Mouse (Mus musculus): Measurements from ENCODE around the gene Fyco1. TPM values are rescaled to one million over a fixed set of nuclear protein-coding genes. Genes with fewer than 3 reads are reported as not detected.

The Fyco1 gene
- polyA plus RNA-seq, 1 experiment from 2014 or later: 6.2 TPM

DNA sequence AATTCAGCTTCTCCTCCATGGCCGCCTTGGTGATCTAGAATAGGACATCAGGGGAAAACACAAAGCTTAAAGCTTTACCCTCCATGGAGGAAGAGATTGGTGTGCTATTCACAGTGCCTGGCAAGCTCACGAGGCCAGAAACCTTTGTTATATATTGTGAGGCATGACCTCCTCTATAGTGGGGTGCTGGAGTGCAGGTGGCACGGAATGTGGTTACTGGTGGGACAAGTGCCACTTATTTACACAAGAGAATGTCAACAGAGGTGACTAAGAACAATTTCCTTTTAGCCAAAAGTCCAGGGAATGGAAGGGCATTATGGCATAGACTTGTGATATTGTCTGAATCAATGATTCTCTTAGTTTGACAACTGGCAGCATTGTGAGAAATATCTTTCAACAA lies 25.1 kb downstream of the Fyco1 start:
- 91% methylated on average over 3 of the region's 3 CpGs for WGBS
- DNase-seq (ENCODE audit: low spot score): no peak
- Histone ChIP-seq H3K4me2 (ENCODE audit: low read depth) (no peak overlapping the region), H3K9ac (ENCODE audit: low read length) (no peak overlapping the region), H3K27me3 (ENCODE audit: control insufficient read depth, insufficient read depth, low read length) (no peaks in the 10 kb centered on the region), H3K4me3 (ENCODE audit: low read depth, low read length) (no peak overlapping the region), H3K27ac (ENCODE audit: low read depth, low read length) (no peak overlapping the region), H3K36me3 (ENCODE audit: control insufficient read depth, insufficient read depth, low read length) (peaks cover 4% of the 10 kb centered on the region; the same call in 1 of the 2 replicates), H3K4me1 (ENCODE audit: control insufficient read depth, insufficient read depth, low read length) (no peaks in the 10 kb centered on the region), H3K9me3 (ENCODE audit: control insufficient read depth, low read length) (no peaks in the 10 kb centered on the region)
- ATAC-seq (ENCODE audit: insufficient read depth, low FRiP score, low TSS enrichment): no peak

DNA sequence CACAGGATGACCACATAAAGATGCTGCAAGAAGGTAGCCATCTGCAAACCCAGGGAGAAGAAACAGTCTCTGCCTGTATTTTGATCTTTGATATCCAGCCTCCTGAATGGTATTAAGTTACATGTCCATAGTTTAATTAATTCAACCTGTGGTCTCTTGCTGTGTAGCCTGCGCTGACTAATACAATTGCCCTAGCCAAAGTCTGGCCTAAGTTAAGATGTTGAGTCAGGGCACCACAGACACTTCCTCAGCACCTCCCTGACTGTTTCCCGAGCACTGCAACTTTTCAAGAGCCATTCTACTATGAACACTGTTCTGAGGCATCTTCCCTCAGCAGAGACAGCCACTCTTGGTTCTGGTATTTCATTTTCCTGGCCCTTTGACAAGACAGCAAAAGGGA lies 33.1 kb downstream of the Fyco1 start:
- H3K27ac ChIP-seq (ENCODE audit: low read depth, low read length): no peak overlapping the region
- H3K9me3 ChIP-seq (ENCODE audit: control insufficient read depth, low read length): no peaks in the 10 kb centered on the region
- H3K27me3 ChIP-seq (ENCODE audit: control insufficient read depth, insufficient read depth, low read length): no peaks in the 10 kb centered on the region
- H3K9ac ChIP-seq (ENCODE audit: low read length): no peak overlapping the region
- ATAC-seq (ENCODE audit: insufficient read depth, low FRiP score, low TSS enrichment) (no peak), DNase-seq (ENCODE audit: low spot score) (no peak)
- H3K4me2 ChIP-seq (ENCODE audit: low read depth): no peak overlapping the region
- 84% methylated on average over 2 of the region's 2 CpGs for WGBS
- no peaks in the 10 kb centered on the region for H3K4me1 ChIP-seq (ENCODE audit: control insufficient read depth, insufficient read depth, low read length)
- H3K36me3 ChIP-seq (ENCODE audit: control insufficient read depth, insufficient read depth, low read length): peaks cover 4% of the 10 kb centered on the region
- no peak overlapping the region for H3K4me3 ChIP-seq (ENCODE audit: low read depth, low read length)

DNA sequence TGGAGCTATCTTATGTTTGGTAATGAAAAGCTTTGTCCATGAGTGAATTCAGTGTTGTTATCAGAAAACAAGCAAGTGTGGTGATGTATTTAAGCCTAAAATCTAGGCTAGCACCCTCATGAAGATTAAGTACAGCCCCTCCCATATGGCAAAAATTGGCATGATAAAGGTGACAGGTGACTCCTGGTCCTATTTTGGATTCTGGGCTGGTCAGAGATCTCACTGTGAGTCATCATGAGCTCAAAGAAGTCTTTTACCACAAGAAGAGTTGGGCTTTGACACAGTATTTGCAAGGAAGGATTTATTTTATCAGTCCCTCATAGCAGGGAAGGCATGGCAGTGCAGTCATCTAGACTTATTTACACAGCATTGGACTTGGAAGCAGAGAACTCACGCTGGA lies 35.7 kb downstream of the Fyco1 start:
- 98% methylated on average over 1 of the region's 1 CpGs for WGBS
- ATAC-seq (ENCODE audit: insufficient read depth, low FRiP score, low TSS enrichment) (no peak), DNase-seq (ENCODE audit: low spot score) (no peak)
- no peak overlapping the region for H3K9ac ChIP-seq (ENCODE audit: low read length)
- no peaks in the 10 kb centered on the region for H3K9me3 ChIP-seq (ENCODE audit: control insufficient read depth, low read length)
- no peak overlapping the region for H3K4me3 ChIP-seq (ENCODE audit: low read depth, low read length)
- H3K4me2 ChIP-seq (ENCODE audit: low read depth): no peak overlapping the region
- no peaks in the 10 kb centered on the region for H3K27me3 ChIP-seq (ENCODE audit: control insufficient read depth, insufficient read depth, low read length)
- no peaks in the 10 kb centered on the region for H3K4me1 ChIP-seq (ENCODE audit: control insufficient read depth, insufficient read depth, low read length)
- H3K36me3 ChIP-seq (ENCODE audit: control insufficient read depth, insufficient read depth, low read length): peaks cover 6% of the 10 kb centered on the region; the same call in 1 of the 2 replicates
- no peak overlapping the region for H3K27ac ChIP-seq (ENCODE audit: low read depth, low read length)

DNA sequence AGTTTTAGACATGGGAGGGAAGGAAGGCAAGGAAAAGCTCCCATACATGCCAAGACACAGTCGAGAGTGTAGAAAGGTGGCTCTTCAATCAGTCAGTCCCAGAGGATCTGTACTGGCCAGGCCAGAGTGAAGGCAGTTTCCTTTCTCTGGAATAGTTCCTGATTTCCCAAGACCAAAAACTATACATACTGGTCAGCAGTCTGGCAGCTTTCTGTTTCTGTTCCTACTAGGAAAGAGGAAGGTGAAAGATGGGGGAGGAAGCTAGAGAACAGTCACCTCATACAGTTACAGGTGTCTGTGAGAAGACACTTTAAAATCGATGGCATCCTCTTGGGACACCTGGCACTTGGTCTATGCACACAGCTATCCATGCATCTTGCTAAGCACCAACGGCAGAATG lies 36.3 kb downstream of the Fyco1 start:
- 81% methylated on average over 3 of the region's 3 CpGs for WGBS

DNA sequence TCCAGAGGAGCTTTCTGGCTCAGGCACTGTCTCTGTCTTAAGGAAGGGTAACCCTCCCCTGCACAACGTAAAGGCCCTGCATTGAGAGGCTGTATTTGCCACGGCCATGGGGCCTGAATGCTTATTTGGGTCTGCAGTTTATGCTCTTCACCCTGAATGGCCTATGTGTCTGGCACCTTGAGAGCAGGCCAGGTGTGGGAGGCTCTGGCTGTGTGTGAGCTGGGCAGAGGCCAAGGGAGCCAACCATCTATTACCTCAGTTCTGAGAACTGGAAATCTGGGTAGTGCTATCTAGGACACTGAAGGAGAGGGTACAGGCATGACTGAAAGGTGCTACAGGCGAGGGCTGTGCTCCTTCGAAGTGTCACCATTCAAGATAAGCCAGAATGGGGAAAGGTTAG lies 36.9 kb downstream of the Fyco1 start:
- Histone ChIP-seq H3K4me3 (ENCODE audit: low read depth, low read length) (no peak overlapping the region), H3K4me1 (ENCODE audit: control insufficient read depth, insufficient read depth, low read length) (no peaks in the 10 kb centered on the region), H3K27me3 (ENCODE audit: control insufficient read depth, insufficient read depth, low read length) (no peaks in the 10 kb centered on the region), H3K9me3 (ENCODE audit: control insufficient read depth, low read length) (no peaks in the 10 kb centered on the region), H3K36me3 (ENCODE audit: control insufficient read depth, insufficient read depth, low read length) (peaks cover 6% of the 10 kb centered on the region; the same call in 1 of the 2 replicates), H3K9ac (ENCODE audit: low read length) (no peak overlapping the region), H3K4me2 (ENCODE audit: low read depth) (no peak overlapping the region), H3K27ac (ENCODE audit: low read depth, low read length) (no peak overlapping the region)
- WGBS: 86% methylated on average over 4 of the region's 4 CpGs
- no peak for DNase-seq (ENCODE audit: low spot score)
- ATAC-seq (ENCODE audit: insufficient read depth, low FRiP score, low TSS enrichment): no peak

More for the DNA sequence above, 36.3 kb downstream of the Fyco1 start:
- H3K27me3 ChIP-seq (ENCODE audit: control insufficient read depth, insufficient read depth, low read length): no peaks in the 10 kb centered on the region
- H3K4me3 ChIP-seq (ENCODE audit: low read depth, low read length): no peak overlapping the region
- no peak overlapping the region for H3K4me2 ChIP-seq (ENCODE audit: low read depth)
- no peak overlapping the region for H3K27ac ChIP-seq (ENCODE audit: low read depth, low read length)
- H3K9me3 ChIP-seq (ENCODE audit: control insufficient read depth, low read length): no peaks in the 10 kb centered on the region
- ATAC-seq (ENCODE audit: insufficient read depth, low FRiP score, low TSS enrichment) (no peak), DNase-seq (ENCODE audit: low spot score) (no peak)
- peaks cover 6% of the 10 kb centered on the region; the same call in 1 of the 2 replicates for H3K36me3 ChIP-seq (ENCODE audit: control insufficient read depth, insufficient read depth, low read length)
- no peaks in the 10 kb centered on the region for H3K4me1 ChIP-seq (ENCODE audit: control insufficient read depth, insufficient read depth, low read length)
- no peak overlapping the region for H3K9ac ChIP-seq (ENCODE audit: low read length)

DNA sequence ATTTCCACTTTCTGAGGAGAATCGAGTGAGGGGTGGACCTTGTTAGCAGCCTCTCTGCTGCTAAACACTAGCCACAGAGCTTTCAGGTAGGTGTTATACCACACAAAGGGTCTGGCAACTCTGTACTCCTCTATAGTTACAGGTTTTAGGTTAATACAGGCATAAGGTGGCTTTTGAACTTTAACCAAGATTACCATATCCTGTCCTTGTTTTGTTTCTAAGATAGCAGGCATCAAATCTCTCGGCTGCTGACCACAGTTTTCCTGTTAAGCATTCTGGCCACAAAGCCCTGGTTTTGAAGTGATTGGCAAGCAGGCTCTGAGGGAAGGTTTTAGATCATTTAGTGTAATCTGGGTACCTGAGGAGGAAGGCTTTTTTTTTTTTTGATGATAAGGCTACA lies 37.4 kb downstream of the Fyco1 start:
- Histone ChIP-seq H3K9me3 (ENCODE audit: control insufficient read depth, low read length) (no peaks in the 10 kb centered on the region), H3K36me3 (ENCODE audit: control insufficient read depth, insufficient read depth, low read length) (peaks cover 6% of the 10 kb centered on the region; the same call in 1 of the 2 replicates), H3K4me3 (ENCODE audit: low read depth, low read length) (no peak overlapping the region), H3K4me1 (ENCODE audit: control insufficient read depth, insufficient read depth, low read length) (no peaks in the 10 kb centered on the region), H3K4me2 (ENCODE audit: low read depth) (no peak overlapping the region), H3K27ac (ENCODE audit: low read depth, low read length) (no peak overlapping the region), H3K9ac (ENCODE audit: low read length) (no peak overlapping the region), H3K27me3 (ENCODE audit: control insufficient read depth, insufficient read depth, low read length) (no peaks in the 10 kb centered on the region)
- 84% methylated on average over 2 of the region's 2 CpGs for WGBS
- ATAC-seq (ENCODE audit: insufficient read depth, low FRiP score, low TSS enrichment) (no peak), DNase-seq (ENCODE audit: low spot score) (no peak)

DNA sequence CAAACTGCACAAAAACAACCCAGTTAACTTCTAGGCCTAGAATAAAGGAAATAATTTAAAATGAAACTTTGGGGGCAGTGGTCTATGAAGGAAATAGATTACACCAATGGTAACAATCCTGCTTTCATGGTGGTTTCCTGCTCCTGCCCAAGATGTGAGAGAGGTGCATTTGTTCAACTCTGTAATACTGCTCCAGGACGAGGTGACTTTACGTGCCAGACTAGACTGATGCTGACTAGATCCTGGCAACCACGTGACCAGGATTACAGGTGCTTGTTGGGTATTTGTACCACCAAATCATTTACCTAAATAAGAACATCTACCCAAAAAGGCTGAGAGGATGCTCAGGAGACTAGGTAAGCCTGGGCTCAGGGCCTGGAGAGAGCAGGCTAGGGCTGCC lies 39.9 kb downstream of the Fyco1 start:
- Histone ChIP-seq H3K4me2 (ENCODE audit: low read depth) (no peak overlapping the region), H3K9ac (ENCODE audit: low read length) (no peak overlapping the region), H3K9me3 (ENCODE audit: control insufficient read depth, low read length) (no peaks in the 10 kb centered on the region), H3K36me3 (ENCODE audit: control insufficient read depth, insufficient read depth, low read length) (peaks cover 6% of the 10 kb centered on the region; the same call in 1 of the 2 replicates), H3K4me1 (ENCODE audit: control insufficient read depth, insufficient read depth, low read length) (no peaks in the 10 kb centered on the region), H3K27me3 (ENCODE audit: control insufficient read depth, insufficient read depth, low read length) (no peaks in the 10 kb centered on the region), H3K27ac (ENCODE audit: low read depth, low read length) (no peak overlapping the region), H3K4me3 (ENCODE audit: low read depth, low read length) (no peak overlapping the region)
- no peak for DNase-seq (ENCODE audit: low spot score)
- no peak for ATAC-seq (ENCODE audit: insufficient read depth, low FRiP score, low TSS enrichment)
- 90% methylated on average over 3 of the region's 3 CpGs for WGBS

DNA sequence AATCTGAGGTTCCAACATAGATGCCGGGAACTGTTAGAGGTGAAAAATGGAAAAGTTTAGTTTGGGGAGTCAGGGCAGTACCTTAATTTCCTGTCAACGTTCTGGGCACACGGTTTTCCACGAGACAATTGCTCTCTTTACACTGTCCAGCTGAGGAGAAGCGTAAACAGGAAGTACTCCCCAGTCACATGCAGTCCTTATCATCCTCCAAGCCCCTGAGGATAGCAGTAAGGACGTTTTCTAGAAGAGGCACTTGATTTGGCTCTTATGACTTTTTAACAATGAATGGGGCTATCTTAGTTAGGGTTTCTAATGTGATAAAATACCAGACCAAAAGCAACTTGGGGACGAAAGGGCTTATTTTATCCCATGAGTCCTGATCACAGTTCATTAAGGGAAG lies 43.1 kb downstream of the Fyco1 start:
- H3K27me3 ChIP-seq (ENCODE audit: control insufficient read depth, insufficient read depth, low read length): no peaks in the 10 kb centered on the region
- no peak for DNase-seq (ENCODE audit: low spot score)
- WGBS: 83% methylated on average over 7 of the region's 7 CpGs
- 0 out of 2 replicates have a peak, but pooled peaks cover 2% of the 10 kb centered on the region for H3K36me3 ChIP-seq (ENCODE audit: control insufficient read depth, insufficient read depth, low read length)
- H3K4me2 ChIP-seq (ENCODE audit: low read depth): no peak overlapping the region
- no peaks in the 10 kb centered on the region for H3K4me1 ChIP-seq (ENCODE audit: control insufficient read depth, insufficient read depth, low read length)
- H3K9ac ChIP-seq (ENCODE audit: low read length): no peak overlapping the region
- ATAC-seq (ENCODE audit: insufficient read depth, low FRiP score, low TSS enrichment): no peak
- H3K4me3 ChIP-seq (ENCODE audit: low read depth, low read length): no peak overlapping the region
- H3K9me3 ChIP-seq (ENCODE audit: control insufficient read depth, low read length): no peaks in the 10 kb centered on the region
- no peak overlapping the region for H3K27ac ChIP-seq (ENCODE audit: low read depth, low read length)

DNA sequence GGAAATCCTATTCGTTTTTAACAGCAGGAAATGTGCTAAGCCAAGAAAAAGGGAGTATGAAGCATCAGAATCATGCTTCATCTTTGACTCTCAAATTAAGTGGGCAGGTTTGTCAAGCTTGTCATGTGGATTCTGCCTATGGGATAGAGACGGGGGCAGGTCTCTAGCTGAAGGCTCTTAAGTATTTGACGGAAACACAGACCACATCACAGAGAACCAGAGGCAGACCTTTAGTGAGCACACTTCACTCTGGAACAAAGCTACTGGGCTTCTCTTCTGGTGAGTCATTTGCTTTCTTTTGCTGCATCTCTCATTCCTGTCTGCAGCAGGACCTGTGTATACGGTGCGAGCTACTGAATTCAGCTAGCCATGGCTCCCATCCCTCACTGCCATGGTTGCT lies 45.4 kb downstream of the Fyco1 start, which contains the start of gene Cxcr6:
Cxcr6 (plus strand) TSS at position 209 of the 400 bp plus-strand sequence.
- no peak for ATAC-seq (ENCODE audit: insufficient read depth, low FRiP score, low TSS enrichment)
- no peak for DNase-seq (ENCODE audit: low spot score)

More for the DNA sequence above, 45.4 kb downstream of the Fyco1 start, which contains the start of gene Cxcr6:
- H3K4me3 ChIP-seq (ENCODE audit: low read depth, low read length): no peak within 1 kb of the TSS
- H3K4me1 ChIP-seq (ENCODE audit: control insufficient read depth, insufficient read depth, low read length): no peaks in the 10 kb centered on the region
- H3K36me3 ChIP-seq (ENCODE audit: control insufficient read depth, insufficient read depth, low read length): no peaks in the 10 kb centered on the region
- H3K9ac ChIP-seq (ENCODE audit: low read length): no peak within 1 kb of the TSS
- H3K4me2 ChIP-seq (ENCODE audit: low read depth): no peak within 1 kb of the TSS
- H3K9me3 ChIP-seq (ENCODE audit: control insufficient read depth, low read length): no peaks in the 10 kb centered on the region
- no peaks in the 10 kb centered on the region for H3K27me3 ChIP-seq (ENCODE audit: control insufficient read depth, insufficient read depth, low read length)
- no peak within 1 kb of the TSS for H3K27ac ChIP-seq (ENCODE audit: low read depth, low read length)
- 93% methylated on average over 5 of the region's 5 CpGs for WGBS

All from neural tube, embryonic 11.5 days (tissue).